Mouse (Mus musculus): ENCODE measurements at regions not wholly inside any gene's neighbourhood (a gene's known extent, or its start where the extent isn't known, plus 50 kb on each side); places are given as distances from the start of the nearest gene placed in this dataset.

DNA sequence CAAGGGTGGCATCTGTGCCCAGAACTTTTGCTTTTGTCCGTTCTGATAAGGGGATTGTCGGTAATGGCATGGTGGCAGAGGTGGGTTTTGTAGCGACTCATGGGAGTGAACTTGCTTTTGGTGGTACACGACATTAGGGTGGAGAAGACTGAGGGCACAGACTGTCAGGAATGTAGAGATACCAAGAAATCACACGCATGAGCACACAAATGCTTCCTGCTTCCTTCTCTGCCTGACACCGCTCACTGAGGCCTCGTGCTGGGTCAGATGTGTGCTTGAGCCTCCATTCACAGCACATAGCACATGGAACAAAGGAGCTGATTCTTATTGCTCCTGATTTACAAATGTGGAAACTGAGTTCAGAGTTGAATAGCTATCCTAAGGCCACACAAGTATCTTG lies 465.3 kb downstream of the Insc start:
- no peak for TF ChIP-seq RAD21 (IDR thresholded peaks at IDR 0.05; ENCODE audit: low read depth, low read length)
- no peak for TF ChIP-seq POLR2A (IDR thresholded peaks at IDR 0.05; ENCODE audit: low read depth, low read length)
- no peak for TF ChIP-seq RCOR1 (conservative IDR thresholded peaks at IDR 0.05; ENCODE audit: low read depth, low read length)
- no peak for TF ChIP-seq EP300 (IDR thresholded peaks at IDR 0.05; ENCODE audit: low read length)
- no peak for TF ChIP-seq IRF4 (IDR thresholded peaks at IDR 0.05; ENCODE audit: low read depth, low read length)
- no peak for TF ChIP-seq MAFK (IDR thresholded peaks at IDR 0.05; ENCODE audit: insufficient replicate concordance, low read length)
- TF ChIP-seq UBTF (IDR thresholded peaks at IDR 0.05; ENCODE audit: low read depth, low read length) = no peak
- no peak for TF ChIP-seq MXI1 (IDR thresholded peaks at IDR 0.05; ENCODE audit: low read depth, low read length)
- TF ChIP-seq CTCF (conservative IDR thresholded peaks at IDR 0.05 in 1 of 2, IDR thresholded peaks at IDR 0.05 in 1 of 2; ENCODE audit: low read depth in 2 of 2, low read length in 2 of 2) = no peak
- TF ChIP-seq SMC3 (IDR thresholded peaks at IDR 0.05; ENCODE audit: low read depth, low read length) = no peak

All from CH12.LX (cell line).